Comparison of ENCODE assay signal across 31 mouse cellular contexts in genomic region chr2:132305165-132305564, GRCm38 (mm10). TPM values are rescaled to one million over a fixed set of nuclear protein-coding genes. Genes with fewer than 3 reads are reported as not detected.
DNase-seq lines count a peak whose midpoint lies in the region; ATAC-seq and TF ChIP-seq lines count a peak whose summit lies in the region.
"Had no signal": no experiment of that assay in that cellular context is flagged by ENCODE, and none has a peak within 500 bp of the region (broad histone marks: within the 10 kb centered on the region; RNA-seq: fewer than 3 reads in every experiment).

No protein-coding gene starts in this region.

- 93% methylated on average over 7 of the region's 7 CpGs for WGBS in forebrain, embryonic 11.5 days
- WGBS in forebrain, postnatal 0 days = 96% methylated on average over 7 of the region's 7 CpGs
- WGBS in liver, embryonic 16.5 days (ENCODE audit: insufficient replicate concordance) = 23% methylated on average over 7 of the region's 7 CpGs
- WGBS in limb, embryonic 10.5 days = 90% methylated on average over 7 of the region's 7 CpGs

- H3K27ac ChIP-seq in forebrain, embryonic 11.5 days (ENCODE audit: low read depth, low read length) = no peak overlapping the region
- H3K27ac ChIP-seq in forebrain, postnatal 0 days (ENCODE audit: low read depth, low read length) = no peak overlapping the region
- no peak overlapping the region for H3K27ac ChIP-seq in liver, embryonic 16.5 days (ENCODE audit: low read length)
- no peak overlapping the region for H3K27ac ChIP-seq in limb, embryonic 10.5 days
- H3K27ac ChIP-seq: hindbrain, embryonic 13.5 days; kidney, postnatal 0 days; limb, embryonic 12.5 days; midbrain, embryonic 12.5 days; neural tube, embryonic 13.5 days; stomach, embryonic 15.5 days had no signal

- no peaks in the 10 kb centered on the region for H3K9me3 ChIP-seq in forebrain, embryonic 11.5 days (ENCODE audit: control insufficient read depth, low read length)
- H3K9me3 ChIP-seq in forebrain, postnatal 0 days (ENCODE audit: low read length) = no peaks in the 10 kb centered on the region
- H3K9me3 ChIP-seq in liver, embryonic 16.5 days (replicated peaks; ENCODE audit: control insufficient read depth, low read length) = no peaks in the 10 kb centered on the region
- no peaks in the 10 kb centered on the region for H3K9me3 ChIP-seq in limb, embryonic 10.5 days (replicated peaks)
- H3K9me3 ChIP-seq: hindbrain, embryonic 13.5 days; limb, embryonic 12.5 days; midbrain, embryonic 12.5 days; neural tube, embryonic 13.5 days; stomach, embryonic 15.5 days had no signal

- no peak overlapping the region for H3K4me2 ChIP-seq in forebrain, embryonic 11.5 days (ENCODE audit: low read depth, low read length, severe bottlenecking)
- no peak overlapping the region for H3K4me2 ChIP-seq in forebrain, postnatal 0 days (ENCODE audit: low read depth)
- H3K4me2 ChIP-seq in liver, embryonic 16.5 days (ENCODE audit: low read depth, low read length) = no peak overlapping the region
- H3K4me2 ChIP-seq: heart, embryonic 11.5 days; hindbrain, embryonic 13.5 days; limb, embryonic 12.5 days; midbrain, embryonic 12.5 days; neural tube, embryonic 13.5 days; stomach, embryonic 15.5 days had no signal

- H3K4me3 ChIP-seq in forebrain, embryonic 11.5 days (ENCODE audit: low read depth, low read length) = no peak overlapping the region
- H3K4me3 ChIP-seq in forebrain, postnatal 0 days (ENCODE audit: low read depth, low read length) = no peak overlapping the region
- no peak overlapping the region for H3K4me3 ChIP-seq in liver, embryonic 16.5 days (ENCODE audit: low read depth, low read length)
- H3K4me3 ChIP-seq in limb, embryonic 10.5 days = no peak overlapping the region
- H3K4me3 ChIP-seq: hindbrain, embryonic 13.5 days; limb, embryonic 12.5 days; midbrain, embryonic 12.5 days; neural tube, embryonic 13.5 days; stomach, embryonic 15.5 days had no signal

- TF ChIP-seq CTCF in forebrain, postnatal 0 days (IDR thresholded peaks at IDR 0.05; ENCODE audit: low read depth) = no peak

- no peak overlapping the region for H3K9ac ChIP-seq in forebrain, embryonic 11.5 days (ENCODE audit: low read length)
- no peak overlapping the region for H3K9ac ChIP-seq in forebrain, postnatal 0 days
- no peak overlapping the region for H3K9ac ChIP-seq in liver, embryonic 16.5 days (ENCODE audit: low read depth, low read length)
- H3K9ac ChIP-seq: hindbrain, embryonic 13.5 days; limb, embryonic 12.5 days; midbrain, embryonic 12.5 days; neural tube, embryonic 13.5 days; stomach, embryonic 15.5 days had no signal

- no peaks in the 10 kb centered on the region for H3K4me1 ChIP-seq in forebrain, embryonic 11.5 days (replicated peaks; ENCODE audit: control insufficient read depth, insufficient read depth, low read length)
- H3K4me1 ChIP-seq in forebrain, postnatal 0 days (ENCODE audit: insufficient read depth) = no peaks in the 10 kb centered on the region
- 0 out of 2 replicates have a peak, but pooled peaks cover 3% of the 10 kb centered on the region for H3K4me1 ChIP-seq in liver, embryonic 16.5 days (ENCODE audit: control insufficient read depth, low read depth, low read length)
- no peaks in the 10 kb centered on the region for H3K4me1 ChIP-seq in limb, embryonic 10.5 days
- H3K4me1 ChIP-seq: hindbrain, embryonic 13.5 days; limb, embryonic 12.5 days; midbrain, embryonic 12.5 days; neural tube, embryonic 13.5 days; stomach, embryonic 15.5 days had no signal

- DNase-seq in forebrain, embryonic 11.5 days (ENCODE audit: low spot score) = peak; percentile 27
- DNase-seq in forebrain, postnatal 0 days = no peak
- peak; percentile 91 for DNase-seq in 416B (ENCODE audit: low read depth)
- DNase-seq in testis, postnatal 14 days (ENCODE audit: low spot score) = no peak
- DNase-seq in spleen, postnatal 4 days (ENCODE audit: low spot score in 2 of 2) = no peak
- DNase-seq in limb, embryonic 10.5 days (ENCODE audit: low spot score) = no peak
- DNase-seq: adrenal gland, adult 2 months; cerebellum, adult 2 months; gastrocnemius, postnatal 25 days; heart, adult 18-20 months; heart, postnatal 4 days; kidney, adult 8-10 months; layer of hippocampus, adult 9-11 months; lung, adult 18-20 months; lung, postnatal 4 days; right cerebral cortex, postnatal 14 days; thymus, postnatal 14 days had no signal

- peaks cover 2% of the 10 kb centered on the region; the same call in 1 of the 2 replicates for H3K36me3 ChIP-seq in forebrain, embryonic 11.5 days (ENCODE audit: control insufficient read depth, insufficient read depth, low read length)
- H3K36me3 ChIP-seq in forebrain, postnatal 0 days (ENCODE audit: insufficient read depth) = peaks cover 82% of the 10 kb centered on the region
- peaks cover 5% of the 10 kb centered on the region; the same call in 1 of the 2 replicates for H3K36me3 ChIP-seq in liver, embryonic 16.5 days (ENCODE audit: control insufficient read depth, insufficient read depth)
- H3K36me3 ChIP-seq in limb, embryonic 10.5 days = peaks cover 86% of the 10 kb centered on the region

- H3K27me3 ChIP-seq in forebrain, embryonic 11.5 days (ENCODE audit: control insufficient read depth, insufficient read depth, low read length) = no peaks in the 10 kb centered on the region
- no peaks in the 10 kb centered on the region for H3K27me3 ChIP-seq in forebrain, postnatal 0 days (ENCODE audit: insufficient read depth, low read length)
- no peaks in the 10 kb centered on the region for H3K27me3 ChIP-seq in liver, embryonic 16.5 days (ENCODE audit: control insufficient read depth, insufficient read depth, low read depth, low read length)
- no peaks in the 10 kb centered on the region for H3K27me3 ChIP-seq in limb, embryonic 10.5 days (ENCODE audit: low read depth, poor library complexity, severe bottlenecking)
- H3K27me3 ChIP-seq: hindbrain, embryonic 13.5 days; limb, embryonic 12.5 days; midbrain, embryonic 12.5 days; neural tube, embryonic 13.5 days; stomach, embryonic 15.5 days had no signal

- ATAC-seq in forebrain, embryonic 11.5 days (replicated peaks; ENCODE audit: low FRiP score) = no peak
- no peak for ATAC-seq in forebrain, postnatal 0 days
- peak; percentile 72 for ATAC-seq in common myeloid progenitor, adult 5-6 weeks (replicated peaks; ENCODE audit: low read depth, poor library complexity, severe bottlenecking)
- ATAC-seq in liver, embryonic 16.5 days (ENCODE audit: low read depth) = peak; percentile 54
- ATAC-seq: activated CD4-positive, CD25-positive, alpha-beta regulatory T cell, adult 4 months; CD4-positive, CD25-positive, alpha-beta regulatory T cell, adult 4 months; forebrain, embryonic 14.5 days; intestine, embryonic 16.5 days; lung, postnatal 0 days had no signal

RNA-seq across cellular contexts. Expression of gene Cds2, which starts 42.2 kb away (rescaled TPM):
- polyA plus RNA-seq in forebrain, embryonic 11.5 days (2014; fragmentation: Nextera tagmentation; extraction: Ambion mirVana) = 28.7 and 30.0 TPM in 2 replicates
- 56.7 and 85.1 TPM in 2 replicates for total RNA-seq in forebrain, postnatal 0 days (2014; rRNA removed)
- 14.6 and 27.7 TPM in 2 replicates for polyA plus RNA-seq in forebrain, postnatal 0 days (2015; fragmentation: Nextera tagmentation; extraction: Ambion mirVana)
- total RNA-seq in common myeloid progenitor, adult 5-6 weeks (2017) = 8.6 and 14.6 TPM in 2 replicates
- 8.2 and 9.0 TPM in 2 replicates for polyA plus RNA-seq in liver, embryonic 16.5 days (2015; fragmentation: Nextera tagmentation; extraction: Ambion mirVana)
- 25.8 and 26.7 TPM in 2 replicates for polyA plus RNA-seq in limb, embryonic 10.5 days (2016; fragmentation: Nextera tagmentation; extraction: Ambion mirVana)

RNA-seq across cellular contexts. Expression of gene Pcna, which starts 52.1 kb away (rescaled TPM):
- polyA plus RNA-seq in forebrain, embryonic 11.5 days (2014; fragmentation: Nextera tagmentation; extraction: Ambion mirVana) = 422 and 431 TPM in 2 replicates
- 141 and 151 TPM in 2 replicates for total RNA-seq in forebrain, postnatal 0 days (2014; rRNA removed)
- polyA plus RNA-seq in forebrain, postnatal 0 days (2015; fragmentation: Nextera tagmentation; extraction: Ambion mirVana) = 124 and 136 TPM in 2 replicates
- total RNA-seq in common myeloid progenitor, adult 5-6 weeks (2017) = 619 and 635 TPM in 2 replicates
- polyA plus RNA-seq in liver, embryonic 16.5 days (2015; fragmentation: Nextera tagmentation; extraction: Ambion mirVana) = 202 and 255 TPM in 2 replicates
- 401 and 431 TPM in 2 replicates for polyA plus RNA-seq in limb, embryonic 10.5 days (2016; fragmentation: Nextera tagmentation; extraction: Ambion mirVana)

RNA-seq across cellular contexts. Expression of gene Tmem230, which starts 57.6 kb away (rescaled TPM):
- 44.5 and 48.5 TPM in 2 replicates for polyA plus RNA-seq in forebrain, embryonic 11.5 days (2014; fragmentation: Nextera tagmentation; extraction: Ambion mirVana)
- 32.5 and 47.0 TPM in 2 replicates for total RNA-seq in forebrain, postnatal 0 days (2014; rRNA removed)
- polyA plus RNA-seq in forebrain, postnatal 0 days (2015; fragmentation: Nextera tagmentation; extraction: Ambion mirVana) = 37.3 and 47.1 TPM in 2 replicates
- total RNA-seq in common myeloid progenitor, adult 5-6 weeks (2017) = 33.5 and 41.2 TPM in 2 replicates
- polyA plus RNA-seq in liver, embryonic 16.5 days (2015; fragmentation: Nextera tagmentation; extraction: Ambion mirVana) = 14.8 and 15.0 TPM in 2 replicates
- polyA plus RNA-seq in limb, embryonic 10.5 days (2016; fragmentation: Nextera tagmentation; extraction: Ambion mirVana) = 38.7 and 45.0 TPM in 2 replicates

Comparison
In these comparisons a context has a peak if more than half of its experiments do, and no peak if none do; other contexts are left out.
1. DNase-seq: peak in forebrain, embryonic 11.5 days (single experiment) and 416B (single experiment); none in forebrain, postnatal 0 days (single experiment), testis, postnatal 14 days (single experiment), spleen, postnatal 4 days (0 of 2) and limb, embryonic 10.5 days (single experiment).
2. ATAC-seq: peak in common myeloid progenitor, adult 5-6 weeks (single experiment) and liver, embryonic 16.5 days (single experiment); none in forebrain, embryonic 11.5 days (single experiment) and forebrain, postnatal 0 days (single experiment).